In genomic region chr3:84166073-84166472, GRCm38 (mm10) we compare ENCODE assay signal across 25 mouse cellular contexts. TPM values are rescaled to one million over a fixed set of nuclear protein-coding genes. Genes with fewer than 3 reads are reported as not detected.
"Had no signal": no experiment of that assay in that cellular context is flagged by ENCODE, and none has a peak within 500 bp of the region (broad histone marks: within the 10 kb centered on the region; RNA-seq: fewer than 3 reads in every experiment).

No protein-coding gene starts in this region.

- ATAC-seq: midbrain, embryonic 15.5 days had no signal

- H3K4me2 ChIP-seq: liver, embryonic 13.5 days; midbrain, embryonic 12.5 days; midbrain, embryonic 15.5 days; neural tube, embryonic 12.5 days; neural tube, embryonic 15.5 days had no signal

- H3K9ac ChIP-seq: liver, embryonic 13.5 days; midbrain, embryonic 12.5 days; midbrain, embryonic 15.5 days; neural tube, embryonic 12.5 days; neural tube, embryonic 15.5 days had no signal

- H3K27ac ChIP-seq: kidney, postnatal 0 days; left cerebral cortex, adult 2 months; liver, embryonic 13.5 days; macrophage; midbrain, embryonic 12.5 days; midbrain, embryonic 15.5 days; neural tube, embryonic 12.5 days; neural tube, embryonic 15.5 days; stomach, postnatal 0 days had no signal

- H3K4me1 ChIP-seq: liver, embryonic 13.5 days; midbrain, embryonic 12.5 days; midbrain, embryonic 15.5 days; neural tube, embryonic 12.5 days; neural tube, embryonic 15.5 days had no signal

- DNase-seq: kidney, postnatal 25 days; liver, embryonic 13.5 days; lung, adult 2 months; lung, postnatal 14 days; right cerebral cortex, adult 18-20 months; right cerebral cortex, postnatal 14 days; right cerebral cortex, postnatal 4 days; thymus, adult 2 months; thymus, postnatal 14 days; thymus, postnatal 4 days had no signal

- H3K4me3 ChIP-seq: left cerebral cortex, adult 2 months; liver, embryonic 13.5 days; midbrain, embryonic 12.5 days; midbrain, embryonic 15.5 days; neural tube, embryonic 12.5 days; neural tube, embryonic 15.5 days had no signal

- H3K36me3 ChIP-seq: liver, embryonic 13.5 days had no signal

- H3K9me3 ChIP-seq: liver, embryonic 13.5 days; midbrain, embryonic 12.5 days; midbrain, embryonic 15.5 days; neural tube, embryonic 12.5 days; neural tube, embryonic 15.5 days had no signal

- H3K27me3 ChIP-seq: liver, embryonic 13.5 days; midbrain, embryonic 12.5 days; midbrain, embryonic 15.5 days; neural tube, embryonic 12.5 days; neural tube, embryonic 15.5 days had no signal

RNA-seq across cellular contexts. Expression of gene Gm6525, which starts 7.8 kb away (rescaled TPM):
- total RNA-seq: layer of hippocampus, adult 8-10 months; layer of hippocampus, postnatal 14 days; left cerebral cortex, adult 2 months; left cerebral cortex, postnatal 10 days; left cerebral cortex, postnatal 36 days; liver, adult 2 months; megakaryocyte, adult 5-6 weeks had no signal
- polyA plus RNA-seq: large intestine, adult 2 months; liver, adult 2 months; liver, embryonic 13.5 days; lung, adult 2 months; macrophage; thymus, adult 2 months had no signal
